Mouse (Mus musculus) lung, adult 18-20 months (tissue): ENCODE data around the gene Gm4187.
"Not testable (repeated sequence)": the region's sequence is repeated elsewhere in the genome, so short reads cannot be mapped to it uniquely, and the experiment has no call there.

ENCODE experiments used
- DNase-seq, 2 experiments: peaks; one replicate each; pipeline ENCODE4 v3.0.0; 2022; ENCODE audit warnings: mixed read lengths in 2 of 2

Gm4187 gene

DNA sequence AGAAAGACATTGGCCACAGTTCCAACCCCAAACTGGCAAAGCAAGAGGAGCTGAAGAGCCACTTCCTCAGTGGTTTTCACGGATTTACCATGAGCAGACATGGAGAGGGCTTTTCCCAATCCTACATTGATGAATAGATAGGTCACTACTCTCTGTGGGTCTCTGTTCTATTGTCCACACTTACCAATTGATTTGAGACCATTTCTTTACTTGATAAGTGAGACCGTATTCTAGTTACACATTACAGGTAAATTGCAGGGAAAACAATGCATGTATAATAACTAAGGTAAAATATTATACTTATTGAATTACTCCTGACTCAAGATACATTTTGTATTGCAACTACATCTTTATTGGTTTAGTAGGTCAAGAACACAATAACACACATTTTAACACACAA is at the start of gene Gm4187:
Gm4187 (minus strand) TSS at position 101 of the 400 bp plus-strand sequence.
- DNase-seq, result not testable (repeated sequence)

DNA sequence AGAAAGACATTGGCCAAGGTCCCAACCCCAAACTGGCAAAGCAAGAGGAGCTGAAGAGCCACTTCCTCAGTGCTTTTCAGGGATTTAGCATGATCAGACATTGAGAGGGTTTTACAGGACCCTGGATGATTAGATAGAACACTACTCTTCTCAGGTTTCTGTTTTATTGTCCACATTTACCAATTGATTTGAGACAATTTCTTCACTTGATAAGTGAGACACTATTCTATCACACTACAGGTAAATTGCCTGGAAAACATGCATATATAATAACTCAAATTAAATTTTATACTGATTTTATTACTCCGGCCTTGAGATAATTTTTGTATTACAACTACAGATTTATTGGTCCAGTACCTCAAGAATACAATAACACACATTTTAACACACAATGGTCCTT is 41.4 kb upstream of the Gm4187 start, which contains the start of gene Gm8660:
Gm8660 (minus strand) TSS at position 101 of the 400 bp plus-strand sequence.
- DNase-seq, result not testable (repeated sequence)
